Mouse (Mus musculus) limb, embryonic 11.5 days (tissue): ENCODE measurements around the gene H2-Q4. TPM values are rescaled to one million over a fixed set of nuclear protein-coding genes. Genes with fewer than 3 reads are reported as not detected.
"Not testable (repeated sequence)": the region's sequence is repeated elsewhere in the genome, so short reads cannot be mapped to it uniquely, and the experiment has no call there.

Experiments used
- ATAC-seq: fragments of 200-750 bp; cut with Nextera tagmentation; 2 replicates; pipeline ENCODE4 v1.8.0; 2017; ENCODE audit warnings: low read depth; ENCODE audit not compliant: insufficient number of reproducible peaks, low FRiP score, low TSS enrichment
- DNase-seq: peaks from one replicate; pipeline ENCODE4 v3.0.0-alpha.2; 2015; ENCODE audit warnings: low spot score
- H3K27ac ChIP-seq: fragments of 300-500 bp; sonication (generic); replicated peaks from 2 replicates; pipeline ENCODE4 v1.5.1; 2014; ENCODE audit warnings: low read depth, mild to moderate bottlenecking, low read length
- H3K27me3 ChIP-seq: fragments of 300-500 bp; sonication (generic); 2 replicates; pipeline ENCODE4 v1.6.1; 2014; ENCODE audit warnings: mild to moderate bottlenecking, low read length, mixed read lengths; ENCODE audit not compliant: control insufficient read depth, insufficient read depth
- H3K36me3 ChIP-seq: fragments of 300-500 bp; sonication (generic); 2 replicates; pipeline ENCODE4 v1.6.1; 2014; ENCODE audit warnings: mild to moderate bottlenecking, low read length, moderate library complexity, mixed read lengths; ENCODE audit not compliant: control insufficient read depth, insufficient read depth
- H3K4me1 ChIP-seq: fragments of 300-500 bp; sonication (generic); 2 replicates; pipeline ENCODE4 v1.6.1; 2014; ENCODE audit warnings: low read length, mixed read lengths; ENCODE audit not compliant: control insufficient read depth, insufficient read depth
- H3K4me2 ChIP-seq: fragments of 300-500 bp; sonication (generic); 2 replicates; pipeline ENCODE4 v1.6.1; 2014; ENCODE audit warnings: low read depth, mild to moderate bottlenecking, moderate library complexity; ENCODE audit not compliant: severe bottlenecking
- H3K4me3 ChIP-seq: fragments of 300-500 bp; sonication (generic); 2 replicates; pipeline ENCODE4 v1.5.1; 2014; ENCODE audit warnings: low read depth, low read length
- H3K9ac ChIP-seq: fragments of 300-500 bp; sonication (generic); 2 replicates; pipeline ENCODE4 v1.6.1; 2014; ENCODE audit warnings: mild to moderate bottlenecking, low read length
- H3K9me3 ChIP-seq: fragments of 300-500 bp; sonication (generic); 2 replicates; pipeline ENCODE4 v1.6.1; 2016; ENCODE audit warnings: low read length; ENCODE audit not compliant: control insufficient read depth
- WGBS: fragments of 180-500 bp; shearing (Covaris S2); extraction: QIAGEN DNeasy Blood & Tissue Kit; methylation state at CpG from one replicate; pipeline ENCODE4 v1.1.7; 2014; 5-methylcytosine and 5-hydroxymethylcytosine counted together
- polyA plus RNA-seq: library from polyadenylated mRNA; unstranded; fragments of >200 nt; fragmentation: Nextera tagmentation; extraction: Ambion mirVana; gene quantifications from 2 replicates; pipeline ENCODE4 v1.2.1, GENCODE M21; 2014

Gene H2-Q4
- polyA plus RNA-seq, 1 experiment from 2014 or later = 3.6 TPM

DNA sequence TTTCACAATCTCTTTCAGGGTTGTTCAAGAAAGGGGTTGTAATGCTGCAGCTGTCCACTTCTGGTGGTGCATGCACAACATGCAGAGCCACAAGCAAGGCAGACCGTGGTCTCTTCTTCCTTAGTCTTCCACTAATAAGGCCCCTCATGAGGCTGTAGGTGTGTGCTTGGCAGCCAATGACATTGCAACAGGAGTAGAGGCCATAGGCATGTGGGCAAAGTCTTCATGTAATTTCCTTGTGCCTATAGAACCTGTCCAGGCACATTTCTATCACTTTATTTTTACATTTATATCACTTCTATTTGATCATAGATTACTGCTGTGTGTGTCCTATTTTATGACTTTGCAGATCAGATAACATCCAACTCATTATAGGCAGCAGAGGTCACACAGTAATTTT is 33.6 kb downstream of the H2-Q4 start:
- ATAC-seq = not testable (repeated sequence)

DNA sequence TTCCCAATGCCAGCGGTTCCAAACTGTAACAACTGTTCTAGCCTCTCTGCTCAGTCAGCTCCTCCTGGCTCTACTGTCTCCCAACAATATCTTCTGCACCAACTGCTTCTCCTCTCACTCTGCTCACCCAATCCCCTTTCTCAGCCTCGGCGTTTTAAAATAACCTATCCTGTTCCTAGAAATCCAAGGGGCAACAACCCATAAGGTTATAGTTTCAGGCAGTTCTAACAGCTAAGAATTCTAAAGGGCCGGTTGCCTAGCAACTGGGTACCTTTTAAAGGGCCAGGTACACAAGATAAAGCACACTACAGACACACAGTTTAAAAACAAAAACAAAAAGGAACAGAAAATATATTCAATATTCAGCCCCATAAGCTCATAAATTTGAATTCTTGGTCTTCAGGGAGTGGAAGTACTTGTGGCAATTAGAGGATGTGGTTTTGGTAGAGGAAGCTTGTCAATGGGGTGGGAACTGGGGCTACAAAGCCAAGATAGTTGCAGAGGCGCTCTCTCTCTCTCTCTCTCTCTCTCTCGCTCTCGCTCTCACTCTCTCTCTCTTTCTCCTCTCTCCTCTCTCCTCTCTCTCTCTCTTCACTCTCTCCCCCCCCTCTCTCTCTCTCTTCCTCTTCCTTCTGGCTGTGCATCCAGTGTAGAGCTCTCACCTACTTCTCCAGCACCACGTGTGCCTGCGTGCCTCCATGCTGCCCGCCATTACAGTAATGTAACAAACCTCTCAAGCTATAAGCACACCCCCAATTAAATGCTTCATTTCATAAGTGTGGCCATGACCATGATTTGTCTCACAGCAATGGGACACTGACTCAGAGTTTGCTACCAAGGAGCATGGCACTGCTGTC is 36.1 kb downstream of the H2-Q4 start:
- not testable (repeated sequence) for H3K27ac ChIP-seq, H3K4me2 ChIP-seq, H3K4me1 ChIP-seq, H3K36me3 ChIP-seq, ATAC-seq, H3K27me3 ChIP-seq, H3K9ac ChIP-seq, H3K9me3 ChIP-seq, DNase-seq, H3K4me3 ChIP-seq
- 74% methylated on average over 3 of the region's 10 CpGs for WGBS

More for the DNA sequence above, 33.6 kb downstream of the H2-Q4 start:
- H3K4me2 ChIP-seq, H3K36me3 ChIP-seq, H3K27me3 ChIP-seq, H3K9me3 ChIP-seq, H3K27ac ChIP-seq, DNase-seq, H3K9ac ChIP-seq, H3K4me3 ChIP-seq, H3K4me1 ChIP-seq: not testable (repeated sequence)
- WGBS = no CpG with 5 or more reads among the region's 1 CpGs

DNA sequence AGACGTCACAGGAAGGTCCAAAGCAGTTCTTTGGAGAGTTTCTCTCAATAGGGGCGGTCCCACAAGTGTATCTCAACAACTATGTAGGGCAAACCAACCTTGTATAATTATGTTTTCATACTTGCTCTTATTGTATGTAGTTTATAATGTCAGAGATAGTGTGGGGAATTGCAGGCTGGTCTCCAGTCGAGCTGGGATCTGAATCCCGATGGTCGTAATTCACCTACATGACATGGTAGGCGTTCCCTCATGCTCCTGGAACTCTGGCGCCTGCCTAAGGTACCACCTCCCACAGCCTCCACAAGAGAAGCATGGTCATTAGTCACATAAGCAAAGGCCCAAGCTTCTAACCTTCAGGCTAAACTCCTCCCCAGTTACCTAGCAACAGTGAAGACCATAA is 39.4 kb downstream of the H2-Q4 start:
- no peak for DNase-seq
- Histone ChIP-seq H3K27me3 (no peaks in the 10 kb centered on the region), H3K9ac (no peak overlapping the region), H3K4me1 (no peaks in the 10 kb centered on the region), H3K9me3 (no peaks in the 10 kb centered on the region), H3K36me3 (no peaks in the 10 kb centered on the region), H3K4me2 (no peak overlapping the region), H3K4me3 (no peak overlapping the region), H3K27ac (no peak overlapping the region)
- 63% methylated on average over 7 of the region's 7 CpGs for WGBS
- ATAC-seq = no peak

DNA sequence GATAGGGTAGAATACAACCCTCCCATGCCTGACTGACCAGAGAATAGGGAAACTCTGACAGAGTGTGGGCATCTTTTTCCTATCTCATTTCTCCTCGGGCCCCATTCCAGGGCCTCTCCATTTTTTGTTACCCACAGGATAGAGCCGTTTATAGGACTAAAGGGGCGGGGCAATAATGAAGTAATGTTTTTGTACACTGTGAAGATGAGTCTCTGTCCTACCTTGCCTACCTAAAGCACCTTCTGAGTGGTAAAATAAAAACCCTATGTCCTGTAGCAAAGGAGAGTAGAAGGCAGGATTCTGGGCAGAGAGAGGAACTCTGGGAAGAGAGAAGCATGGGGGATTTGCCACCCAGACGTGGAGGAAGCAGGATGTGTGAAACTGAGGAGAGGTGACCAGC is 40.1 kb downstream of the H2-Q4 start:
- WGBS = 71% methylated on average over 4 of the region's 4 CpGs

DNA sequence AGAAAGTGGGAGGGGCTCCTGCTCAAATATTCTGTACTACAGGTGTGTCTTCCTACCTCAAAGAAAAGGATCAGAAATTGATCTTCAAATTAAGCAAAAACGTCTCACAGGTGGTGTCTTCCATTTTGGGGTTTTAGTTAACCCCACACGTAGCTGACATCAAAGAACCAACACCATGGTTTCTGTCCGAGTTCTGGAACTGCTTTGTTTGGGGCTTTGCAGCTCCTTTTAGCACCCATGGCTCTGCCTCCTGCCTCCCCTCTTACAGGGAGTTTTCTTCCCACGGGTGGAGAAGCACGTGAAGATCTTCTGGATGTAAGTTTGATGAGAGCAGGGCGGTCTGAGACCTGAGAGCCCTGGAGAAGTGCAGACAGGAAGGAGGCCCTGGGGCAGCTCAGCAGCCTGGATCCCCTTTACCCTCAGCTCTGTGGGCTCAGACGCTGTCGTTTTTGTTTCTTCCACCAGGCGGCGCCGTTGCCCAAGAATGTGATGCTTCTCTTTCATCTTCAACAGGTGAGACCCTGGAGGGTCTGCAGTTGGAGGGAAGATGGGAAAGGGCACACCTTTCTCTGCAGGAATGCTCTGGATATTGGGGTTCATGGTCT is 40.9 kb downstream of the H2-Q4 start:
- not testable (repeated sequence) for H3K4me3 ChIP-seq, ATAC-seq, H3K9ac ChIP-seq, H3K27me3 ChIP-seq, H3K4me2 ChIP-seq, H3K4me1 ChIP-seq, H3K27ac ChIP-seq, H3K9me3 ChIP-seq, H3K36me3 ChIP-seq
- 16% methylated on average over 11 of the region's 11 CpGs for WGBS
- DNase-seq = peak; percentile 80

More for the DNA sequence above, 40.1 kb downstream of the H2-Q4 start:
- not testable (repeated sequence) for ATAC-seq, H3K4me3 ChIP-seq, H3K27ac ChIP-seq, H3K36me3 ChIP-seq, DNase-seq, H3K9ac ChIP-seq, H3K27me3 ChIP-seq, H3K4me1 ChIP-seq, H3K9me3 ChIP-seq, H3K4me2 ChIP-seq

DNA sequence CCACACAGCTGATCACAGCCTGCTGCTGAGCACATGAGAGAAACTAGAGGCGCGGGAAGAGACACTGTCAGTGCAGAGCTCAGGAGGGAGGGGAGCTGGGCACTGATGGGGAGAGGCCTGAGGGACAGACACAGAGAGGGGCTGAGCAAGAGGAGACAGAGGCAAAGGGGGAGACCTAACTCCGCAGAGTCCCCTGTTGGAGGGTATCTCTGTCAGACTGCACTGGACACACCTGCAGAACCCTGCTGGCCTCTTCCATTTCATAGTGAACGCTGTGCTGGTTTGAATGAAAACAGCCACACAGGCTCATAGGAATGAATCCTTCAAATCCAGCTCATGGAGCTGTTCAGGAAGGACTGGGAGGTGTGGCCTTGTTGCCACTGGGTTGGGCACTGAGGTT is 41.9 kb downstream of the H2-Q4 start:
- H3K4me3 ChIP-seq, H3K9me3 ChIP-seq, H3K27ac ChIP-seq, H3K27me3 ChIP-seq, H3K36me3 ChIP-seq, H3K4me2 ChIP-seq, H3K9ac ChIP-seq, DNase-seq, H3K4me1 ChIP-seq, ATAC-seq: not testable (repeated sequence)
- WGBS = 90% methylated on average over 4 of the region's 4 CpGs

DNA sequence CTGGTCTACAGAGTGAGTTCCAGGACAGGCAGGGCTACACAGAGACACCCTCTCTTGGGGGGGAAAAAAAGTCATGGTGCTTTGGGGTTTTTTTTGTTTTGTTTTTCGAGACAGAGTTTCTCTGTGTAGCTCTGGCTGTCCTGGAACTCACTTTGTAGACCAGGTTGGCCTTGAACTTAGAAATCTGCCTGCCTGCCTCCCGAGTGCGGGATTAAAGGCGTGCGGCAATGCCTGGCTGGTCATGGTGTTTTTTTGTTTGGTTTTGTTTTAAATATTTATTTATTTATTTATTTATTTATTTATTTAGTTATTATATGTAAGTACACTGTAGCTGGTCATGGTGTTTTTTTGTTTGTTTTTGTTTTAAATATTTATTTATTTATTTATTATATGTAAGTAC is 42.9 kb downstream of the H2-Q4 start:
- not testable (repeated sequence) for DNase-seq, ATAC-seq, H3K4me3 ChIP-seq, H3K27me3 ChIP-seq, H3K9me3 ChIP-seq, H3K36me3 ChIP-seq, H3K9ac ChIP-seq, H3K4me1 ChIP-seq, H3K27ac ChIP-seq, H3K4me2 ChIP-seq
- WGBS = 89% methylated on average over 5 of the region's 5 CpGs

DNA sequence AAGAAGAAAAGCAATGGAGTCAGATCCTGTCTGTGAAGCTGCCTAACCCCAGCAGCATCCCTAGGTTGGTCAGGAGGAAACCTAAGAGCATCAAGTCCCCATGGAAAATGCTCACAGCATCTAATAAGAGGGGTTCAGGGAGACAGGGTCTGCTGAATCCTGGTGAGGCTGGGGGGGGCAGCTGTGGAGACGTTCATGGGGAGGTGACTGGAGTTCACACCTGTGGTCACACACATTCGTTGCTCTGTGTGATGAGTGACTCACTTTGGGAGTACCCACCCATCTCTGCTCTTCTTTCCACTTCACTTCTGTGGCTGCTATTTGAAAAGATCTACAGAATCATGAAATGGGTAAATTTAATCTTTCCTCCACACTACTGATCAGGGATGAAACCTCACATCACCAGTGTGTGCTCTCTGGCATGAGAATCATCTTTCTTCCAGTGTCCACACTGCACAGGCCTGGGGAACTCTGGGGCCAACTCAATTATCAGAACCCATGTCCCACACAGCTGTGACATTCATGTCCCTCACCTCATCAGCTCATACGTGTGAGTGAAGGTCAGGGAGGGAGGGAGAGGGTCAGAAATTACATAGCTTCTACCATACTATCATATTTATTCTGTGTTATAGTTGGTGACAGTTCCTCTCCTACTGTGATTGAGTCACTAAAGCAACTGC is 43.9 kb downstream of the H2-Q4 start:
- H3K4me2 ChIP-seq, H3K27ac ChIP-seq, H3K4me3 ChIP-seq, H3K4me1 ChIP-seq, H3K9me3 ChIP-seq, H3K27me3 ChIP-seq, DNase-seq, H3K36me3 ChIP-seq, H3K9ac ChIP-seq, ATAC-seq: not testable (repeated sequence)
- 70% methylated on average over 3 of the region's 3 CpGs for WGBS
